Mouse (Mus musculus) kidney, postnatal 10 days (tissue): ENCODE measurements around the gene Sbk1.
"Not testable (repeated sequence)": the region's sequence is repeated elsewhere in the genome, so short reads cannot be mapped to it uniquely, and the experiment has no call there.

Source experiments
- DNase-seq: peaks from one replicate; pipeline ENCODE4 v3.0.0; 2021; ENCODE audit warnings: mixed read lengths

Sbk1 gene

DNA sequence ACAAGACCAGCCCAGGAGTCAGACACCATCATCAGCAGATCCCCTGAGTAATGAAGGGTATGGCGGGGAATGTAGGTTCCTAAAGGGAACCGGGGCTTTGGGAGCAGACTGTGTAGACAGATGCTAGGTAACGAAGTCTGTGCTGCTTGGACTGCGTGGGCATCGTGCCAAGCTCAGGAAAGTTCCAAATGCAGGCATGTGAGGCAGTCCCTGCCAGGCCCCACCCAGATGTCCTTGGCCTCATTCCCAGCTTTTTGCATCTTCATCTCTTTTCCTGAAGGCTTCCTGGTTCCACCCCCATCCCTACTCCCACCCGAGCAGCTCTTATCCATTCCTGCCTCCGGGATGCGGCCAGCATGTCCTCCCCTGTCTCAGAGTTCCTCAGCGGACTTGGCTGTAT lies 6.5 kb upstream of the Sbk1 start:
- peak; percentile 82 for DNase-seq

DNA sequence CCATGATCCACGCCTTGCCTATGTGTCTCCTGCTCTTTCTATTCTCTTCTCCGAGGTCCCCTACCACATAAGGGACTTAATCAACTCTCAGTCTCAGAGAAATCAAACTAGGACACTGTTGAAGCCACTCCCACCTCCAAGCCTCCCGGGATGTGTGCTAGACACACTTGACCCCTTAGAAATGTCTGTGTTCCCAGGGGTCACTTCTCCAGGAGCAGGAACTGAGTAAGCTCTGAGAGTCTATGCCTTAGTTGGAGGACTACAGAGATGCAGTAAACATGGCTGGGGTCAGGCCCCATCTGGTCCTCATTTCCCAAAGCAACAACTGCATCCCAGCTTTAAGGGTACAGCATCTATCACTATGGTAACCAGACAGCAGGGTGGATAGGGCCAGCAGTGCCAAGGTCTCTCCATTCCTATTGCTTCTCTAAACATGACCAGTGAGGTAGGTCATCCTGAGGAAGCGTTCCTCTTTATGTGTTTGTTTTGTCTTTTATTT lies 6.0 kb upstream of the Sbk1 start:
- no peak for DNase-seq

DNA sequence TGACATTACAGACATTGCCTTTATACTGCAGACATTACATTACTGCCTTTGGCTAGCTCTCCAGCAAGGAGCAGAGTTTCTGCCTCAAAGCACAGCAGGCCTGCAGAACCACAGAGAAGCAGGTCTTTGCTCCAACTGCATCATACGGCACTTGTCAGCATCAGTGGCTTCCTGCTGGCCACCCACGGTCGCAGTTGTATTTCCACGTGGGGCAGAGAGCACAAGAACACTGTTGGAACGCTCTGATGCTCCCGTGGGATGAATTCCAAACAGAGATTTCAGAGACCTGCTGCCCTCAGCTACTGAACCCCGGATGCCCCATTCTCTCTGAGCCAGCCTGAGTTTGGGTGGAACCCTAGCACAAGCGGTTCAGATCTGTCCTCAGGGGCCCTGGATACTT lies 4.8 kb upstream of the Sbk1 start:
- DNase-seq = no peak

DNA sequence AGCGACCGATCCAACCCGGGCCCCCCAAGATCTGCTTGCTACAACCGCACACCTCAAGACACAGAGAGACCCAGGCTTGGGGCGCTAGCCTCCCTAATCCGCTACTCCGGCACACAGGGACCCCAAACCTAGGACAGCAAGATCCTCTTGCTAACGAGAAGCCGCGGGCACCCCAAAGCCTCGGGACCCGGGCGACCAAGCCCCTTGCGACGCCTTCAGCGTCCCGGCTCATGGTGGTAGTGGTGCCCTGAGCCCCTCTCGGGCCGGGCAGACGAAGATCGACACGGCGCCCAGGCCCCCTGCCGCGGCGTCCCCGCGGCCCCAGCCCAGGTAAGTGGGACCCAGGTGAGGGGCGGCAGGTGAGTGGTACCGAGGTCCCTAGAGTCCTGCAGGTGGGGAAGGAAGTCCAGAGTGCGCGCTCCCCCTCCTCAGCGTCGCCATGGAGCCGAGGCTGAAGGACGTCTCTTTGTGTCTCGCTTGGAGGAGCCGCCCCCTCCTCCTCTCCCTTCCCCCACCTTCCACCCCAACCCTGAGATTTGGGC lies 422 bp downstream of the Sbk1 start:
- peak; percentile 43 for DNase-seq

DNA sequence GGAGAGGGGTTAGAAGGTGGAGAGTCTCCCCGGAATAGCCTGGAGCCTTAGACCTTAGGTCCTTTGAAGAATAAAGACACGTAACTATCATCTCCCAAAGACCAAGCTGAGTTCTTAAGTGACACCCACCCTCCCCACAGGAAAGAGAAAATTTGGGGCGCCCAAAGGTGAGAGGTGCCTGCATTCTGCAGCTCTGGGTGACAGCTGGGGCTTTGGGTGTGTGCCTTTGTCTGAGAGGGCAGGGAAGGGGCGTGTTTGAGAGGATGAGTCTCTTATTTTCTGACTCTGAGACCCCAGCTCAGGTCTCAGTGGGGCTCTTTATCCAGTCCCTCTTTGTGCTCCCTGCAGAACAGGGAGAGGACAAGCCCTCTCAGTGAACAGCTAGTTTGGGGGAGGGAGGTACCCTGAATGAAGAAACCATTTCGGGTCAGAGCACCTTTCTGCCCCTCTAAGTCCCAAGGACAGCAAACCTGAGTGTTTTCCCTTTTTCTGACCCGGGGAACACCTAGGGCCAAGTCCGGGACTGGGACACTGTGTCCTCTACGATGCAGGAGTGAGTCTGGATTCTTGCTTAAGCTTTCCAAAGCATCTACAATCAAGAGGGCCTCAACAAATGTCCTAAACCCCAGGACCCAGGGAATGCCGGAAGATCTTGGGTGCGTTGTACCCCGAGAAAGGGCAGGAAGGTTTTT lies 1.1 kb downstream of the Sbk1 start:
- DNase-seq = no peak

DNA sequence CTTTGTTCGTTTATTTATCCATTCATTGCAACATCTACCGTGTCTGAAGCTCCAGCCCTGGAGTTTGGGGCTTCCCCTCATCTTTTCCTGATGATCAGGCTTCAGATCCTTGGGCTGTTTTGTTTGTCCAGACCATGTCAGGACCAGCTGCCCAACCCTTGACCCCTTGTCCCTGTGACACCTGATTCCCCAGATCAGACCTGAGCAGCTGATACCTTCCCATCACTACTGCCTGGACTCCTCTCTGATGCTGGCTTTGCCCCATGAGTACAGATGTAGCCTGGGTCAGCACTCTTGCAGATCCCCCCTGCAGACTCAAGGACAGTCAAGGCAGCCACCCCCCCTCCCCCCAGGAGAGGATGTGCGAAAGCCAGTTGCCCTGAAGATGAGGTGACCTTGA lies 1.7 kb downstream of the Sbk1 start:
- no peak for DNase-seq

DNA sequence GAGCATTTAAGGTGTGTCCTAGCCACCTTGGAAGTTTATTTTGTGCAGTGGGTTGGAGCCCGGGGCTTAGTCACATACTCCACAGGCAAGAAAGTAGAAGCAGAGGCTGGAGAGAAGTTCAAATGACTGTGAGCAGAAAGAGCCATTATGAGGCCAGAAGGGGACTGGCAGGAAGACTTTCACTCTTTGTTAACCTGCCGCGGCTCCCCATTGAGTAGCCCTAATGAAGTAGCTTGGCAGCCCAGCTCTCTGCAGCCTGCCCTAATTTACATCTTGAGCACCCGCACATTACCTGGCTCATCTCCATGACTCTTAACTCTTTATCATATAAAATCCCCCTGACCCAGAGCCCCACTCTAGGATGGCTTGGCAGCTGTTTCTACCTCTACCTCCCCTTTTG lies 2.2 kb downstream of the Sbk1 start:
- DNase-seq = no peak

DNA sequence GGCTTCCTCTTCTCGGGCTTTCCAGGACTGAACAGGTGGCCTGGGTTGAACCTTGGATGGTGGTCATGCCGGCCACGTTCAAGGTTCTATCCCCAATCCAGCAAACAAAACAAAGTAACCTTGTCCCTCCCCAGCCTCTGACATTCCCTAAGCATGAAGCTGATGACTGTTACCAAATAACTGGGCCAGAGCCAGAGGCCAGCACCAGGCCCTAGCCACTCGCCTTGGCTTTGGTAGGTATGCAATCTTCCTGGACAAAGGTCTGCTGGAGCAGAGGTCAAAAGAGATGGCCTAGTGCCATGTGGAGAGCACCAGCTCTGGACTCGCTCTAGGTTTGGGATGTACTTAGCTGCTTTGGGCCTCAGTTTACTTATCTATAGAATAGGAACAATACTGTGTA lies 3.3 kb downstream of the Sbk1 start:
- peak; percentile 47 for DNase-seq

DNA sequence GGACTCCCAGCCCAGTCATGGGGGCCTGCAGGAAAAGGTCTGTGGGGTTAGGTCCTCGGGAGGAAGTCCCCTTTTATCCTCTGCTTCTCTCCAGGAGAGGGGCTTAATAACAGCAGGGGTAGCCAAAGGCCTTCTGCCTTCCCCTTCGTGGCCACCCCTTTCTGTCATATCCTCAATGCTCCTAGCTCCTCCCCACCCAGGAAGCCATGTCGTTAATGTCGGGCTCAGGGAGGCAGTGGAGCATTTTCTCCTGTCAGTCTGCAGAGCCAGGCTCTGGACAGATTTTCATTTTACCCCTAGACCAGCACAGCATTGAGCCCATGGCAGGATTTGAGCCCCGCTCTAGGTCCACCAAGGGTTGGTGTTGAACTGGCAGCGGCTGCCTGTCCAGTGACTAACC lies 3.9 kb downstream of the Sbk1 start:
- DNase-seq = no peak

DNA sequence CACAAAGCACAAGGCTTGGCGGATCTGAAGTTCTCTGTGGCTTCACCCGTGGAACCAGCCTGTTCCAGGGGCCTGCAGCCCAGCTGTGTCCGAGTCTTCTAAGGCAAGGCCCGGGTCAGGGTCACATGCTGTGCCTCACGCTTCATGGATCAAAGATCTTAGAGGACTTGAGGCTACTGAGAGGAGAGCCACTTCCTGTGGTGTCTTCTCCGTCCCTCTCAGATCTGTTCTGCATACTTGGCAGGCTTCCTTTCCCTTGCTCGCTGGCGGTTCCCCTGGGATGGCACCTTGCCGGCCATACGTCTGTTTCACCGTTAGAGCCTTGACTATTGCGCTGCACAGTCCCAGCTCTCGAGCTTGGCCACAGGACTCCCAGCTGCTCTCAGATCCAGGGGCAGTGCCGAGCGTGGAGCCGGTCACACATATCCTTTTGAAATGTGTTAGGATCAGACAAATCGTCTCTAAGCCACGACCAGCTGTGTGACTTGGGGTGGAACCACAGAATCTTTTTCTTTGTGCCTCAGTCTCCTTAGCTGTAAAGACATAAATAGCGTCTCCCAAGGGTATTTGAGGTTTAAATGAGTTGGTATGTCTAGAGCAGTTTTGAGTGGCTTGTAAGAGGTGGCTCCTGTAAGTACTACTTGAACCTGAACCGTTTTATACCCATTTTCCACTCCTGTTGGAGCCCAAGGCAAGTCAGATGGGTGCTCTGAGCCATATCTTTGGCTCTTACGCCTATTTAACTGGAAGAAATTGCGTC lies 5.3 kb downstream of the Sbk1 start:
- peak; percentile 27 for DNase-seq

DNA sequence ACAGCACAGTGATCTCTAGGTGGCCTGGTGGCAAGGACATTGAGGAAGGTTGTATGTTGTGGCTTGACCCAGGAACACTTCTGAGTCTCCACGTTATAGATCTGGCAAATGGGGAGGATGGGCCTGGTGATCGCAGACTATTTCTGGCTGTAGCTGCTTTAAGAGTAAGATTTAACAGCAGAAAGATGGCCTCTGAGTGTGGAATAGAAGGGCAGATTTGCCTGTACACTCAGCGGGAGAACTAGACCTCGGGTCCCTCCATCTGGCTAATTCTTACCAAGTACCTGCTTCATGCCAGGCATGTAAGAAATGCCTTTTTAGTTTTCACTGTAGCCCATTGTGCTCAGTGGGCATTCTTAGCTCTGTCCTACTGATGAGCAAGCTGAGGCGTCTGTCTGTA lies 6.4 kb downstream of the Sbk1 start:
- DNase-seq = no peak

DNA sequence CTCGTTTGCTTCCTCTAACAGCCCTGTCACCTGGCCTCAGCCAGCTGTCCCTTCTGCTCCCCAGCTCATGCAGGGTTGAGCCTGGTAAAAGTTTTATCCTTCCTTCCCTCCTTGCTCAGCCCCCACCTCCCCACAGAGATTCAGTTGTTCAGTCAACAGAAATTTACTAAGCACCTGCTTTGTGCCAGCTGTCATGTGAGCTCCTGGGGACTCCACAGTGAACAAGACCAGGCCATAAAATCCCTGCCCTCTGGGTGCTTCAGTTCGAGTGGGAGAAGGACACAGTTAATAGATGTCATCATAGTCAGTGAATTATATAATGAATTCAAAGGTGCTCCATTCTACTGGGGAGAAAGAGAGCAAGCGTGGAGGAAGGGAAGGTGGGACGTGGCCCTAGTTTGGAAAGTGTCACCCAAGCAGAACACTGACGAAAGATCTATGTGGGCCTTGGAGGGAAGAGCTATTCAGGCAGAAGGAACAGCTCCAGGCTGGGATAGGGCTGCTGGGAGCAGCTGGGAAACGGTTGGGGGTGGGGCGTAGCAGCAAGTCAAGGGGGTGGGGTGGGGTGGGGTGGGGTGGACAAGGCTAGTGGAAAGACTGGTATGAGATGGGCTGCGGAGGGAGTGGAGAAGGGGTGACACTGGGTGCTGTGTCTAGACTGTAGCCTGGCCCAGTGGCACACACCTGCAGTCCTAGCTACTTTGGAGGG lies 7.5 kb downstream of the Sbk1 start:
- no peak for DNase-seq

DNA sequence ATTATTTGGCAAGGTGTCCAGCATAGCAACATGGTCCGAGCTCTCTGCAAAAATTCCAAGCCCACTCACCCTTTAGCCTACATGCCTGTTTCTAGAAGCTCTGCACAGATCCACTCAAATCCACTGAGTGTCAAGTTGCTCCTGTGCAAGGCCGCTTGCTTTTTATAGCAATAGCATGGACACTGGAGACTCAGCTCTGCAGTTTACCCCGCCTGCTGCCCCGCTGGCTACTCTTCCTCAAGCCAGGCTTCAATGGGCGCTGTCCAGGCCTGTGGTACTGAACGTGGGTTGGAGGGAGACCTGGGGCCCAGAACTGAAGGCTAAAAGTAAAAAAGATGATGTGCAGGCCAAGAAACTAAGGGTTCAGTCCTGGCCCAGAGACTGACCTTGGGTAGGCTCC lies 8.3 kb downstream of the Sbk1 start:
- DNase-seq = peak; percentile 73

DNA sequence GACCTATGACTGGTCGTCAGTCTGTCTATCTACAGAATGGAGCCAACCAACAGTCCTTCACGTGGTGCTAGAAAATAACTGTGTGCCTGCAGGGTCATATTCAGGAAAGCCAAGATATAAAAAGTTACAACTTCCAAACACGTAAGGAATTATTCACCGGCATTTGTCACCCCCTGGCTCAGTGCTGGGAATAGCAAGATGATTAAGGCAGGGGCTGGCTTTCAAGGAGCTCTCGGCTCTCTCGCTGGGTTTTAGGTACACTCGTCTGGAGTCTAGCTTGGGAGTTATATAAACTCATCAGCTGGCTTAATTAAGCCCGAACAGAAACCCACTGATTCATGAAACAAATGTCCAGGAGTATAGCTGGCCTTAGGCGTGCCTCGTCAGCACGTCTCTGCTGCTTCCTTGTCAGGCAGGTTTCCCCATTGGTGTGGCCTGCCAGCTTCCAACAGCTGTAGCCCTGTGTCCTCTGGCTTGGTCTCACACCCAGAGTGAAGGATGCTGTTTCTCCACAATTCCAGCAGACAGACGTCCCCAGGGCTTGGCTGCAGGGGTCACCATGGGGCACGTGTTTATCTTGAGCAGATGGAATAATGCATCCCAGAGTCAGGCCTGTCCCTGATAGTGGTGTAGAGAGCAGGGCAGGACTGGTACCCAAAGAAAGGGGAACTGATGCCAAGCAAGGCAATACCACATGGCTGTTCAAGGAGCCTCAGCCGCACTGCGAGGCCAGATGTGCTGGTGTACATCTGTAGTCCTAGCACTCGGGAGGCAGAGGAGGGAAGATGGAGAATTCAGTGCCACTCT lies 9.7 kb downstream of the Sbk1 start:
- no peak for DNase-seq

DNA sequence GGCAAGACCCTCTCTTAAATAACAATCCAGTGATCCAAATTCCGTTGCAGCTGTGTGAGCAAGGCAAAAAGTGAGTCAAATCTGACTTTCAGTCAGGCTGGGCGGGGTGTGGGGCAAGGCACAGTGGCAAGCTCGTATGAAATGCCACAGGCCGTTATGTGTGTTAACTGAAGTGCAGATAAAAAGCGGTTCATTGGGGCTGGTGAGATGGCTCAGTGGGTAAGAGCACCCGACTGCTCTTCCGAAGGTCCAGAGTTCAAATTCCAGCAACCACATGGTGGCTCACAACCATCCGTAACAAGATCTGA lies 10.2 kb downstream of the Sbk1 start:
- DNase-seq = not testable (repeated sequence)

DNA sequence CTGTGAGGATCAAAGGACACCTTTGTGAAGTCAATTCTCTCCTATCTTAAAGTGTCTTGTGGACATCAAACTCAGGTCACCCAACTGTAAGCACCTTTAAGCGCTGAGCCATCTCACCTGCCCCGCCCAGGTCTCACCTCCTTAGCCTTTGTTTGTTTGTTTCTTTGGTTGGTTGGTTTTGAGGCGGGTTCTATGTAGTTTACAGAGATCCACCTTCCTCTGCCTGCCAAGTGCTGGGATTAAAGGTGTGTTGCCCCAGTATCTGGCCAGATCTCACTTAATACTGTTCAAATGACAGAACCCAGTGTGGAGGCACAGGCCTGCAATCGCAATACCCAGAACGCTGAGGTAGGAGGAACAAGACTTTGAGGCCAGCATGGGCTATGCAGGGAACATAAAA lies 11.6 kb downstream of the Sbk1 start:
- DNase-seq = no peak

DNA sequence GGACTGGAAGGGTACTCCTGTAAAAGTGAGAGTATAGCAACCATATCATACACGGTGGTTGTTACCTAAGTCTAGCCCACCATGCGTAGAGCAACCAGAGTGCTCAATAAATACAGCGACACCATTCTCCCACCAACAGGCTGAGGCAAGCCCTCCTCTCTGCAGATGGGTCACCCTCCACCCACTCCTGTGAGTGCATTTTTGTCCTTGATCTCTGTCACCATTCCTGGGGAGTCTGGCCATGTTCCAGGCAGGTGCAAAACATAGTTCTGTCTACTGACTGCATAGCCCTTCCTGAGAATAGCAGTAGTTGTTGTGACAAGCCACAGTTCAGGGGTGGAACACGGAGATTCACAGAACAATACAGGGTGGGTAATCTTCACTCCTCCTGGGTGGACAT lies 12.0 kb downstream of the Sbk1 start:
- DNase-seq = no peak

DNA sequence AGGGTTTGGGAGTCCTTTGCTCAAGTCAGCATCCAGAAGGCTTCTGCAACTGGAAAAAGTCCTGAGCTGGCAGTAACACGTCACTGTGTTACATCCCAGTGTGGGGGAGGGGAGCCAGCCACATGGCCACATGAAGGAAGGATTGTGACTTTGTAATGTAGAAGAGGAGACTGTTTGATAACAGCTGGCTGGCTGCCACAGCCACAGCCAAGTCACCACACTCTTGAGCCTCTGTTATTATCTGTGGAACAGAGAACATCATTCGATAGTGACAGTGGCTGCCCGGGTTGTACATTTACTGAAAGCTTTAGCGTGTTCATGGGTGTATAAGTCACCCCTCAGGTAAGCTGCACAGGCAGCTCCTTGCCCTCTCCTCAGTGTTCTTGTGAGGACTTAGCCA lies 12.4 kb downstream of the Sbk1 start:
- DNase-seq = peak; percentile 61

DNA sequence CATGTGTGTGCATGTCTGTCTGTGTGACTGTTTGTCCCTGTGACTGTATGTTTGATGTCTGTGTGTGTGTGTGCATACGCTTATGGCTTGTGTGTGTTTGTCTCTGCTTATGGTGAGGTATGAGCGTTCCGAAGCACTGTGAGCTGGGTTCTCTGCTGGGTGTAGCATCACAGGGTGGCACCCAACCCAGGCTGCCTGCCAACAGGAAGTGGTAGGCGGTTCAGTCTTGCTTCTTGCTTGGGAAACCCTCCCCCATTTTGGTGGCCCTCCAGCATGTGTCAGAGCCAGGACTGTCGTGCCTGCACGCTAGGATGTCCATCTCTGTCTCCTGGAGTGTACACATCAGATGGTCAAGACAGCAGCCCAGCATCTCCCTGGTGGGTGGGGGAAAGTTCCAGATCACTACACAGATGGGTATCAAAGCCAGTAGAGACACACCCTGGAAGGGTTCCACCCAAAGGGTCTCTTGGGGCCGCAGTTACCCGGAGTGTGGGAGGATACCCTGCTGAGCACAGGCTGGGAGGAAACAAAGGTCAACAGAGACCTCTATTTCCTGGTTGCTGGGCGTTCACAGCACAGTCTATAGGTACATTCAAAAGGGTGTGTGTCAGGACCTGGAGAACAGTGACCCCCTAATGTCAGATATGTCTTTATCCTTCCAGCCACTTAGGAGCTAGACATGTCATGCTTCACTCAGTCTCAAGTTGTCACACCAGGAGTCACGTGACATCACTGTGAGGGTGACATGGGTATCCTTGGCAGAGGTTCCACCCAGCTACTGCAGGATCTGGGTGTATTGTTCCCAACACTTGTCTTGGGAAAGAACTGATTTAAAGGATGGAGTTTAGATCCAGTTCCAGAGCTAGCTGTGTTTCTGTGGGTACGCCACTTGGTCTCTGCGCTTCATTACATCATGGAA lies 13.1 kb downstream of the Sbk1 start:
- peak; percentile 57 for DNase-seq

DNA sequence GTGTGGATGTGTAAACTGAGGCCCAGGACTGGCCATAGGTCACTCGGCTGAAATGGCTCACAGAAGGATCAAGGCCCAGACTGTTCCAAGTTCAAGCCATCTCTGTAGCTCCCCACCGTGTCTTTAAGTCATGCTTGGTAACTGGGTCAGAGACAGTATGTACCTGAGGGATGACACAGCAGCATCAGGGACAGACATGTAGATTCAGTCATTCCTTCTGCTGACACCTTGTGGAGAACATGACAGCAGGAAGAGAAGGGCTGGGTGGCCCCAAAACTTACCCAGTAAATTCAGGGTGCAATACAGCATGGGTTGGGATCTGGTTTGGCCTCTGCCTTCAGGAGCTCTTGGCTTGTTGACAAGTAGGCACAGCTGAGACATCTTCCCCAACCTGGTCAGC lies 13.9 kb downstream of the Sbk1 start:
- DNase-seq = no peak

DNA sequence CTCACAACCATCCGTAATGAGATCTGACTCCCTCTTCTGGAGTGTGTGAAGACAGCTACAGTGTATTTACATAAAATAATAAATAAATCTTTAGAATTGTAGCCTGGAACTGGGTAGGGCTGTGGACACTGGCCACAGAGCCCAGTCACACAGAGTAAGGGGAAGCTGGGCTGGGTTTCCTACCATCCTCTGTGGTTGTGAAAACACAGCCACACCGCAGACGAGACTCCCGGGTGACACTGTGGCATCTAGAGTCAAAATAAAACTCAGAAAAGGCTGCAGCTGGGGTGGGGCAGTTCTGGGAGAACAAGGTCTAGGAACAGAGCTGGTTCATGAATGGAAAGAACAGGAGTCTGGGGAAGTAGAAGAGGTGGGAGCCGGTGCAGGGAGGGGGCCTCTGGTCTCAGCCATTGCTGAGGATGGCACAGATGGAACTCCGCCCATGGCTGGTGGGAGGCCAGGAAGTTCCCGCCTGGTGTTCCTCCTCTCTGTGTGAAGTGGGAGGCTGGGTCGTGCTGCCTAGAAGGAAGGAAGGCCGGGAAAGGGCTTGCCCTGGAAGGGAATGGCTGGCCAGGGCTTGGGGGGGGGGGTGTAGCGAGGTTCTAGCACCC lies 15.2 kb downstream of the Sbk1 start:
- peak; percentile 58 for DNase-seq
